Mouse (Mus musculus) hindbrain, embryonic 11.5 days (tissue): ENCODE measurements around the gene Gm48551. TPM values are rescaled to one million over a fixed set of nuclear protein-coding genes. Genes with fewer than 3 reads are reported as not detected.

ENCODE experiments used
- ATAC-seq: fragments of 200-750 bp; cut with Nextera tagmentation; 2 replicates; pipeline ENCODE4 v1.8.0; 2017; ENCODE audit warnings: mild to moderate bottlenecking, moderate TSS enrichment, moderate library complexity; ENCODE audit not compliant: low FRiP score
- DNase-seq: peaks from one replicate; pipeline ENCODE4 v3.0.0-alpha.2; 2015; ENCODE audit warnings: low spot score
- H3K27ac ChIP-seq: fragments of 300-500 bp; sonication (generic); 2 replicates; pipeline ENCODE4 v1.5.1; 2014; ENCODE audit warnings: mild to moderate bottlenecking, low read depth, low read length
- H3K27me3 ChIP-seq: fragments of 300-500 bp; sonication (generic); 2 replicates; pipeline ENCODE4 v1.6.1; 2014; ENCODE audit warnings: mild to moderate bottlenecking, low read length, moderate library complexity, mixed read lengths; ENCODE audit not compliant: control insufficient read depth, insufficient read depth
- H3K36me3 ChIP-seq: fragments of 300-500 bp; sonication (generic); 2 replicates; pipeline ENCODE4 v1.6.1; 2014; ENCODE audit warnings: mild to moderate bottlenecking, low read length, moderate library complexity, mixed read lengths; ENCODE audit not compliant: control insufficient read depth, insufficient read depth
- H3K4me1 ChIP-seq: fragments of 300-500 bp; sonication (generic); replicated peaks from 2 replicates; pipeline ENCODE4 v1.6.1; 2014; ENCODE audit warnings: low read length, mixed read lengths; ENCODE audit not compliant: control insufficient read depth, insufficient read depth
- H3K4me2 ChIP-seq: fragments of 300-500 bp; sonication (generic); replicated peaks from 2 replicates; pipeline ENCODE4 v1.6.1; 2014; ENCODE audit warnings: mild to moderate bottlenecking, low read depth, low read length
- H3K4me3 ChIP-seq: fragments of 300-500 bp; sonication (generic); 2 replicates; pipeline ENCODE4 v1.5.1; 2014; ENCODE audit warnings: low read depth, low read length
- H3K9ac ChIP-seq: fragments of 300-500 bp; sonication (generic); 2 replicates; pipeline ENCODE4 v1.6.1; 2014; ENCODE audit warnings: low read depth, low read length
- H3K9me3 ChIP-seq: fragments of 300-500 bp; sonication (generic); 2 replicates; pipeline ENCODE4 v1.6.1; 2016; ENCODE audit warnings: low read length; ENCODE audit not compliant: control insufficient read depth
- WGBS: fragments of 180-500 bp; shearing (Covaris S2); extraction: QIAGEN DNeasy Blood & Tissue Kit; methylation state at CpG from one replicate; pipeline ENCODE4 v1.1.7; 2014; 5-methylcytosine and 5-hydroxymethylcytosine counted together
- polyA plus RNA-seq: library from polyadenylated mRNA; unstranded; fragments of >200 nt; fragmentation: Nextera tagmentation; extraction: Ambion mirVana; gene quantifications from 2 replicates; pipeline ENCODE4 v1.2.1, GENCODE M21; 2014

Gm48551 gene
- polyA plus RNA-seq, 1 experiment from 2014 or later = 2.2 TPM

- DNase-seq (no peak), ATAC-seq (no peak)
- Histone ChIP-seq H3K36me3 (no peaks in the 10 kb centered on the region; the same call in 1 of the 2 replicates), H3K9ac (no peak overlapping the region), H3K27ac (no peak overlapping the region), H3K4me1 (peaks cover 13% of the 10 kb centered on the region; the same call in 1 of the 2 replicates), H3K4me3 (no peak overlapping the region), H3K9me3 (no peaks in the 10 kb centered on the region), H3K4me2 (no peak overlapping the region), H3K27me3 (peaks cover 42% of the 10 kb centered on the region)
- WGBS = 90% methylated on average over 4 of the region's 4 CpGs
Measured at GRCm38 (mm10) chr10:81345162-81345534, 39.1 kb upstream of the Gm48551 start.

GRCm38 (mm10) chr10:81346453-81347067, 37.7 kb upstream of the Gm48551 start:
- ATAC-seq (no peak), DNase-seq (peak; percentile 68)
- Histone ChIP-seq H3K9me3 (no peaks in the 10 kb centered on the region), H3K4me3 (peak overlapping the region; percentile 14), H3K36me3 (no peaks in the 10 kb centered on the region; the same call in 1 of the 2 replicates), H3K9ac (0 out of 2 replicates have a peak overlapping the region, but pooled peaks have one; percentile 11), H3K27me3 (peaks cover 40% of the 10 kb centered on the region), H3K4me1 (peaks cover 16% of the 10 kb centered on the region; the same call in 1 of the 2 replicates), H3K4me2 (peak overlapping the region; percentile 36), H3K27ac (0 out of 2 replicates have a peak overlapping the region, but pooled peaks have one; percentile 24)
- 4% methylated on average over 53 of the region's 55 CpGs for WGBS

- ATAC-seq (no peak), DNase-seq (no peak)
- peaks cover 17% of the 10 kb centered on the region for H3K27me3 ChIP-seq
- no peaks in the 10 kb centered on the region; the same call in 1 of the 2 replicates for H3K36me3 ChIP-seq
- no peak overlapping the region for H3K27ac ChIP-seq
- no peaks in the 10 kb centered on the region for H3K9me3 ChIP-seq
- peak overlapping the region; percentile 88 for H3K9ac ChIP-seq
- WGBS = 3% methylated on average over 11 of the region's 12 CpGs
- H3K4me2 ChIP-seq = peak overlapping the region; percentile 89
- H3K4me3 ChIP-seq = peak overlapping the region; percentile 90
- H3K4me1 ChIP-seq = peaks cover 13% of the 10 kb centered on the region; the same call in 1 of the 2 replicates
Measured at GRCm38 (mm10) chr10:81349146-81349545, 35.1 kb upstream of the Gm48551 start.

- H3K27ac ChIP-seq = peak overlapping the region; percentile 68; the same call in 1 of the 2 replicates
- H3K9me3 ChIP-seq = no peaks in the 10 kb centered on the region
- peak overlapping the region; percentile 88 for H3K9ac ChIP-seq
- H3K4me3 ChIP-seq = peak overlapping the region; percentile 90
- peaks cover 10% of the 10 kb centered on the region; the same call in 1 of the 2 replicates for H3K27me3 ChIP-seq
- no peaks in the 10 kb centered on the region; the same call in 1 of the 2 replicates for H3K36me3 ChIP-seq
- ATAC-seq = peak; percentile 48
- WGBS = 0% methylated on average over 22 of the region's 29 CpGs
- DNase-seq = no peak
- peak overlapping the region; percentile 89 for H3K4me2 ChIP-seq
- H3K4me1 ChIP-seq = peaks cover 13% of the 10 kb centered on the region; the same call in 1 of the 2 replicates
Measured at GRCm38 (mm10) chr10:81349961-81350350, 34.3 kb upstream of the Gm48551 start.

GRCm38 (mm10) chr10:81350351-81351063, 33.8 kb upstream of the Gm48551 start, which contains the start of gene Hmg20b:
Gene Hmg20b, minus strand, starts transcription at chr10:81350480.
- H3K36me3 ChIP-seq = no peaks in the 10 kb centered on the region
- under 1% methylated on average over 54 of the region's 54 CpGs for WGBS
- H3K27me3 ChIP-seq = peaks cover 7% of the 10 kb centered on the region; the same call in 1 of the 2 replicates
- H3K9me3 ChIP-seq = no peaks in the 10 kb centered on the region
- H3K9ac ChIP-seq = peak within 1 kb of the TSS; percentile 88
- peaks cover 13% of the 10 kb centered on the region; the same call in 1 of the 2 replicates for H3K4me1 ChIP-seq
- peak; percentile 95 for ATAC-seq
- peak; percentile 97 for DNase-seq
- peak within 1 kb of the TSS; percentile 68; the same call in 1 of the 2 replicates for H3K27ac ChIP-seq
- H3K4me2 ChIP-seq = peak within 1 kb of the TSS; percentile 89
- H3K4me3 ChIP-seq = peak within 1 kb of the TSS; percentile 90

- DNase-seq = no peak
- no peaks in the 10 kb centered on the region for H3K9me3 ChIP-seq
- no peak overlapping the region for H3K4me2 ChIP-seq
- ATAC-seq = no peak
- no peak overlapping the region for H3K9ac ChIP-seq
- peaks cover 11% of the 10 kb centered on the region; the same call in 1 of the 2 replicates for H3K4me1 ChIP-seq
- H3K4me3 ChIP-seq = no peak overlapping the region
- no peaks in the 10 kb centered on the region for H3K36me3 ChIP-seq
- WGBS = 27% methylated on average over 9 of the region's 9 CpGs
- no peak overlapping the region for H3K27ac ChIP-seq
- peaks cover 7% of the 10 kb centered on the region; the same call in 1 of the 2 replicates for H3K27me3 ChIP-seq
Measured at GRCm38 (mm10) chr10:81351678-81352291, 32.5 kb upstream of the Gm48551 start.

GRCm38 (mm10) chr10:81354738-81355477, 29.4 kb upstream of the Gm48551 start:
- DNase-seq (no peak), ATAC-seq (no peak)

GRCm38 (mm10) chr10:81355533-81355932, 28.7 kb upstream of the Gm48551 start:
- 0 out of 2 replicates have a peak overlapping the region, but pooled peaks have one; percentile 11 for H3K9ac ChIP-seq
- H3K4me1 ChIP-seq = peaks cover 9% of the 10 kb centered on the region; the same call in 1 of the 2 replicates
- DNase-seq (no peak), ATAC-seq (no peak)
- H3K27me3 ChIP-seq = no peaks in the 10 kb centered on the region; the same call in 1 of the 2 replicates
- no peak overlapping the region for H3K27ac ChIP-seq
- H3K9me3 ChIP-seq = no peaks in the 10 kb centered on the region
- H3K36me3 ChIP-seq = no peaks in the 10 kb centered on the region
- no peak overlapping the region for H3K4me3 ChIP-seq
- 81% methylated on average over 4 of the region's 4 CpGs for WGBS
- H3K4me2 ChIP-seq = no peak overlapping the region

More at GRCm38 (mm10) chr10:81354738-81355477, 29.4 kb upstream of the Gm48551 start:
- 68% methylated on average over 9 of the region's 9 CpGs for WGBS
- Histone ChIP-seq H3K9me3 (no peaks in the 10 kb centered on the region), H3K4me3 (no peak overlapping the region), H3K36me3 (no peaks in the 10 kb centered on the region), H3K9ac (no peak overlapping the region), H3K27ac (no peak overlapping the region), H3K4me1 (peaks cover 9% of the 10 kb centered on the region; the same call in 1 of the 2 replicates), H3K27me3 (no peaks in the 10 kb centered on the region; the same call in 1 of the 2 replicates), H3K4me2 (no peak overlapping the region)
